Comparison of ENCODE assay signal across 8 mouse cellular contexts in the genomic region with DNA sequence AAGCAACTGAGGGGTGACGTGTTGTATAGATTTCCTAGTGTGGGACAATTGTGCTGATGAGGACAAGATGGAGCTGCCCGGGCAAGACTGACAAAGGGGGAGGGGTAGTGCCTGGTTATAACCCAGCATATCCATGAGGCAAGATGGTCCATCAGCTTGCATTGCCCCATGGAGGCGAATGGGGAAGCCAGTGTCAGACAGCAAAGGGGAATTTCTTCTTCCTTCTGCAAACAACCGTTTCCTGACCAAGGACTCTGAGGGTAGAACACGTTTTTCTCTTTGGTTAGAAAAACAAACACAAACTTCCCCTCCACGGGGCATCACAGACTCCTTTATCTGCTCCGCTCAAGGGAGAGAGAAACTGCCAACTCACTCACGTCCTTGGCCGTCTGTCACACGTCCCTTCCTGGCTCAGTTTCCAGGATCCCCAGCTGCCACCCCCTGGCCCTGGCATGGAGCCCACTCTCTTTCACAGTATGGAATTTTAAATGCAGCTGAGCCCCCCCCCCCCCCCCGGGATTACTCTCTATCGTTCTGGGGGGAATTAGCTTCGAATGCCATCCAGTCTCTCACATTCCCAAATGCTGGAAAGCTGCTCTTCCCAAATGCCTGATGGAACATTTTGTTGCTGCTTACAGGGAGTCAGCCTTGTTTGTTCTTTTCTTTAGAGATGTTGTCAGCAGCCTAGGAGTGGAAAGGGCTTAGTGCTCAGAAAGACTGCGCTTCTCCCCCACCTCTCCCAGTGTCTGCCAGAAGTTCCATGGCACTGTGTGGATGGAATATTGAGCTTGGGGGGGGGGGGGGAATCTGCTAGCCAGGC.
DNase-seq lines count a peak whose midpoint lies in the region; ATAC-seq and TF ChIP-seq lines count a peak whose summit lies in the region.

No protein-coding gene starts in this region.

- no peak overlapping the region for H3K9ac ChIP-seq in kidney, embryonic 15.5 days
- peak overlapping the region; percentile 16; the same call in 1 of the 2 replicates for H3K9ac ChIP-seq in forebrain, embryonic 11.5 days (ENCODE audit: low read length)
- no peak overlapping the region for H3K9ac ChIP-seq in hindbrain, embryonic 13.5 days
- H3K9ac ChIP-seq in liver, adult 2 months (ENCODE audit: low read depth, low read length) = no peak overlapping the region
- no peak overlapping the region for H3K9ac ChIP-seq in midbrain, embryonic 15.5 days

- H3K4me3 ChIP-seq in kidney, embryonic 15.5 days (replicated peaks) = no peak overlapping the region
- no peak overlapping the region for H3K4me3 ChIP-seq in forebrain, embryonic 11.5 days (ENCODE audit: low read depth, low read length)
- H3K4me3 ChIP-seq in hindbrain, embryonic 13.5 days = no peak overlapping the region
- no peak overlapping the region for H3K4me3 ChIP-seq in liver, adult 2 months (ENCODE audit: insufficient read depth, low read depth, low read length)
- H3K4me3 ChIP-seq in midbrain, embryonic 15.5 days = no peak overlapping the region
- no peak overlapping the region for H3K4me3 ChIP-seq in testis, adult 2 months (ENCODE audit: control insufficient read depth, low read depth, low read length)

- WGBS in kidney, embryonic 15.5 days = 19% methylated on average over 14 of the region's 14 CpGs
- WGBS in forebrain, embryonic 11.5 days = 20% methylated on average over 14 of the region's 14 CpGs
- 10% methylated on average over 14 of the region's 14 CpGs for WGBS in hindbrain, embryonic 13.5 days
- 15% methylated on average over 14 of the region's 14 CpGs for WGBS in liver, adult 2 months
- WGBS in midbrain, embryonic 15.5 days = 9% methylated on average over 14 of the region's 14 CpGs

- peak overlapping the region; percentile 66 for H3K27ac ChIP-seq in kidney, embryonic 15.5 days
- no peak overlapping the region for H3K27ac ChIP-seq in forebrain, embryonic 11.5 days (ENCODE audit: low read depth, low read length)
- peak overlapping the region; percentile 86 for H3K27ac ChIP-seq in hindbrain, embryonic 13.5 days
- no peak overlapping the region for H3K27ac ChIP-seq in liver, adult 2 months (replicated peaks; ENCODE audit: insufficient read depth, low read depth, low read length)
- H3K27ac ChIP-seq in midbrain, embryonic 15.5 days = peak overlapping the region; percentile 79
- peak overlapping the region; percentile 70 for H3K27ac ChIP-seq in testis, adult 2 months (ENCODE audit: control insufficient read depth, insufficient read depth, low read depth, low read length)

- TF ChIP-seq CTCF in liver, adult 2 months (IDR thresholded peaks at IDR 0.05; ENCODE audit: low read depth, low read length) = no peak
- no peak for TF ChIP-seq CTCF in testis, adult 2 months (IDR thresholded peaks at IDR 0.05; ENCODE audit: control insufficient read depth, insufficient read depth, insufficient replicate concordance, low read depth, low read length)

- H3K27me3 ChIP-seq in kidney, embryonic 15.5 days = no peaks in the 10 kb centered on the region
- H3K27me3 ChIP-seq in forebrain, embryonic 11.5 days (ENCODE audit: control insufficient read depth, insufficient read depth, low read length) = no peaks in the 10 kb centered on the region
- H3K27me3 ChIP-seq in hindbrain, embryonic 13.5 days = 0 out of 2 replicates have a peak, but pooled peaks cover 3% of the 10 kb centered on the region
- no peaks in the 10 kb centered on the region for H3K27me3 ChIP-seq in liver, adult 2 months (ENCODE audit: control insufficient read depth, insufficient read depth, low read length)
- H3K27me3 ChIP-seq in midbrain, embryonic 15.5 days (replicated peaks) = no peaks in the 10 kb centered on the region
- no peaks in the 10 kb centered on the region for H3K27me3 ChIP-seq in testis, adult 2 months (ENCODE audit: control insufficient read depth, insufficient read depth, low read length)

- H3K36me3 ChIP-seq in kidney, embryonic 15.5 days = no peaks in the 10 kb centered on the region
- H3K36me3 ChIP-seq in forebrain, embryonic 11.5 days (ENCODE audit: control insufficient read depth, insufficient read depth, low read length) = no peaks in the 10 kb centered on the region
- H3K36me3 ChIP-seq in hindbrain, embryonic 13.5 days = no peaks in the 10 kb centered on the region
- no peaks in the 10 kb centered on the region for H3K36me3 ChIP-seq in liver, adult 2 months (ENCODE audit: control insufficient read depth, insufficient read depth, low read length)
- no peaks in the 10 kb centered on the region for H3K36me3 ChIP-seq in midbrain, embryonic 15.5 days (replicated peaks)
- H3K36me3 ChIP-seq in testis, adult 2 months (ENCODE audit: control insufficient read depth, insufficient read depth, low read length) = no peaks in the 10 kb centered on the region

- H3K9me3 ChIP-seq in kidney, embryonic 15.5 days (replicated peaks) = no peaks in the 10 kb centered on the region
- H3K9me3 ChIP-seq in forebrain, embryonic 11.5 days (ENCODE audit: control insufficient read depth, low read length) = no peaks in the 10 kb centered on the region
- no peaks in the 10 kb centered on the region for H3K9me3 ChIP-seq in hindbrain, embryonic 13.5 days
- no peaks in the 10 kb centered on the region for H3K9me3 ChIP-seq in midbrain, embryonic 15.5 days

- DNase-seq in kidney, adult 9 months = no peak
- DNase-seq in brain, embryonic 18.5 days (ENCODE audit: low read depth, low spot score) = peak; percentile 72
- peak; percentile 72 for DNase-seq in forebrain, embryonic 11.5 days (ENCODE audit: low spot score)
- DNase-seq in liver, adult 2 months (ENCODE audit: extremely low read depth, low read depth, low spot score) = peak; percentile 30

- TF ChIP-seq POLR2A in liver, adult 2 months (IDR thresholded peaks at IDR 0.05; ENCODE audit: extremely low read depth, insufficient read depth, low read length) = no peak
- no peak for TF ChIP-seq POLR2A in testis, adult 2 months (IDR thresholded peaks at IDR 0.05; ENCODE audit: control insufficient read depth, low read depth, low read length)

- ATAC-seq in kidney, embryonic 15.5 days (replicated peaks; ENCODE audit: low FRiP score) = peak; percentile 79
- peak; percentile 80 for ATAC-seq in forebrain, embryonic 11.5 days (replicated peaks; ENCODE audit: low FRiP score)
- peak; percentile 88 for ATAC-seq in hindbrain, embryonic 13.5 days (ENCODE audit: low FRiP score)
- ATAC-seq in midbrain, embryonic 15.5 days (replicated peaks) = peak; percentile 86

- H3K4me2 ChIP-seq in kidney, embryonic 15.5 days = peak overlapping the region; percentile 44
- H3K4me2 ChIP-seq in forebrain, embryonic 11.5 days (ENCODE audit: low read depth, low read length, severe bottlenecking) = 0 out of 2 replicates have a peak overlapping the region, but pooled peaks have one; percentile 2
- H3K4me2 ChIP-seq in hindbrain, embryonic 13.5 days = peak overlapping the region; percentile 35
- H3K4me2 ChIP-seq in midbrain, embryonic 15.5 days = peak overlapping the region; percentile 11

- no peaks in the 10 kb centered on the region for H3K79me2 ChIP-seq in liver, adult 2 months (ENCODE audit: control insufficient read depth, insufficient read depth, low read length)

- peaks cover 25% of the 10 kb centered on the region for H3K4me1 ChIP-seq in kidney, embryonic 15.5 days
- peaks cover 4% of the 10 kb centered on the region; the same call in 1 of the 2 replicates for H3K4me1 ChIP-seq in forebrain, embryonic 11.5 days (replicated peaks; ENCODE audit: control insufficient read depth, insufficient read depth, low read length)
- H3K4me1 ChIP-seq in hindbrain, embryonic 13.5 days (replicated peaks) = peaks cover 51% of the 10 kb centered on the region
- H3K4me1 ChIP-seq in liver, adult 2 months (ENCODE audit: control insufficient read depth, insufficient read depth, low read length) = peaks cover 2% of the 10 kb centered on the region; the same call in 1 of the 2 replicates
- peaks cover 30% of the 10 kb centered on the region for H3K4me1 ChIP-seq in midbrain, embryonic 15.5 days
- peaks cover 16% of the 10 kb centered on the region for H3K4me1 ChIP-seq in testis, adult 2 months (ENCODE audit: control insufficient read depth, insufficient read depth, low read length)

Comparison
In these comparisons a context has a peak if more than half of its experiments do, and no peak if none do; other contexts are left out.
1. H3K27ac ChIP-seq: peak in kidney, embryonic 15.5 days (single experiment), hindbrain, embryonic 13.5 days (single experiment), midbrain, embryonic 15.5 days (single experiment) and testis, adult 2 months (single experiment); none in forebrain, embryonic 11.5 days (single experiment) and liver, adult 2 months (single experiment).
2. Peak in every context shown above with its lines, with median percentiles within 50 percentile points of each other: ATAC-seq and H3K4me2 ChIP-seq.